In genomic region chr13:116986658-116987057, GRCm38 (mm10) we compare ENCODE assay signal across 16 mouse cellular contexts. TPM values are rescaled to one million over a fixed set of nuclear protein-coding genes. Genes with fewer than 3 reads are reported as not detected.
DNase-seq lines count a peak whose midpoint lies in the region; ATAC-seq lines count a peak whose summit lies in the region.
"Had no signal": no experiment of that assay in that cellular context is flagged by ENCODE, and none has a peak within 500 bp of the region (broad histone marks: within the 10 kb centered on the region; RNA-seq: fewer than 3 reads in every experiment).

No protein-coding gene starts in this region.

- peak; percentile 52 for DNase-seq in heart, adult 11 months
- DNase-seq in heart, postnatal 4 days: no peak
- peak; percentile 9 for DNase-seq in lung, postnatal 10 days
- no peak for DNase-seq in lung, postnatal 14 days
- DNase-seq in adrenal gland, postnatal 10 days: no peak
- DNase-seq: adrenal gland, adult 2 months; adrenal gland, postnatal 36 days; cerebellum, adult 2 months; cerebellum, postnatal 10 days; gastrocnemius, postnatal 36 days; heart, adult 2 months; heart, postnatal 14 days had no signal

- peak; percentile 59 for ATAC-seq in granulocyte monocyte progenitor cell, adult 5-6 weeks (replicated peaks; ENCODE audit: poor library complexity, severe bottlenecking)
- ATAC-seq in megakaryocyte, adult 5-6 weeks (ENCODE audit: poor library complexity, severe bottlenecking): peak; percentile 32; the same call in 1 of the 2 replicates
- ATAC-seq: forebrain, embryonic 13.5 days; hindbrain, embryonic 16.5 days had no signal

RNA-seq across cellular contexts. Expression of gene Parp8, which starts 38.7 kb away (rescaled TPM):
- 10 to 100 TPM; 15.1 to 17.1 TPM for total RNA-seq in heart, postnatal 4 days (2021)
- total RNA-seq in granulocyte monocyte progenitor cell, adult 5-6 weeks (2014; fragmentation: Nextera tagmentation): 158 and 198 TPM in 2 replicates
- total RNA-seq in granulocyte monocyte progenitor cell, adult 5-6 weeks (2017): 114 and 119 TPM in 2 replicates
- 92.0 and 102 TPM in 2 replicates for total RNA-seq in megakaryocyte, adult 5-6 weeks (2015)
- 62.3 and 71.4 TPM in 2 replicates for total RNA-seq in megakaryocyte, adult 5-6 weeks (2017)
- 10 to 100 TPM in 1 of 2 experiments, 1 to 10 TPM in 1; 9.0 to 14.4 TPM for total RNA-seq in adrenal gland, postnatal 10 days (2021)

Comparison
In these comparisons a context has a peak if more than half of its experiments do, and no peak if none do; other contexts are left out.
1. DNase-seq: peak in heart, adult 11 months (single experiment) and lung, postnatal 10 days (single experiment); none in heart, postnatal 4 days (single experiment), lung, postnatal 14 days (single experiment) and adrenal gland, postnatal 10 days (single experiment).